Mouse (Mus musculus) gastrocnemius, postnatal 36 days (tissue): ENCODE data around the gene Emid1. TPM values are rescaled to one million over a fixed set of nuclear protein-coding genes. Genes with fewer than 3 reads are reported as not detected.

ENCODE experiments used
- total RNA-seq, 2 experiments: library from RNA; stranded (reverse); gene quantifications; 2 replicates each; pipeline ENCODE4 v1.2.3; 2021

The Emid1 gene
- total RNA-seq, 2 experiments from 2014 or later: 11.7 to 17.6 TPM

Other genes starting within 250 kb of the Emid1 start
- gene Nefh, start 204.2 kb downstream of the Emid1 start, total RNA-seq: under 1 TPM in 1 of 2 experiments, not detected in 1; 0.15 TPM
- gene Ap1b1, start 165.4 kb downstream of the Emid1 start, total RNA-seq: 10 to 100 TPM; 29.2 to 32.4 TPM
- gene Rasl10a, start 94.1 kb downstream of the Emid1 start, total RNA-seq: under 1 TPM in 1 of 2 experiments, not detected in 1; 0.28 TPM
- gene Gas2l1, start 86.9 kb downstream of the Emid1 start, total RNA-seq: 1 to 10 TPM; 3.9 to 4.9 TPM
- gene Rhbdd3, start 53.3 kb downstream of the Emid1 start, total RNA-seq: 10 to 100 TPM; 24.4 to 26.0 TPM
- gene Ewsr1, start 53.0 kb downstream of the Emid1 start, total RNA-seq: 10 to 100 TPM; 70.7 to 92.0 TPM
- gene Kremen1, start 109.3 kb upstream of the Emid1 start, total RNA-seq: 10 to 100 TPM; 39.6 to 51.4 TPM